Mouse (Mus musculus) right cerebral cortex, adult 18-20 months (tissue): ENCODE measurements around the gene Prodh2.
"Not testable (repeated sequence)": the region's sequence is repeated elsewhere in the genome, so short reads cannot be mapped to it uniquely, and the experiment has no call there.

Experiments used
- DNase-seq: peaks from one replicate; pipeline ENCODE4 v3.0.0; 2022; ENCODE audit warnings: mixed read lengths

Prodh2 gene

DNA sequence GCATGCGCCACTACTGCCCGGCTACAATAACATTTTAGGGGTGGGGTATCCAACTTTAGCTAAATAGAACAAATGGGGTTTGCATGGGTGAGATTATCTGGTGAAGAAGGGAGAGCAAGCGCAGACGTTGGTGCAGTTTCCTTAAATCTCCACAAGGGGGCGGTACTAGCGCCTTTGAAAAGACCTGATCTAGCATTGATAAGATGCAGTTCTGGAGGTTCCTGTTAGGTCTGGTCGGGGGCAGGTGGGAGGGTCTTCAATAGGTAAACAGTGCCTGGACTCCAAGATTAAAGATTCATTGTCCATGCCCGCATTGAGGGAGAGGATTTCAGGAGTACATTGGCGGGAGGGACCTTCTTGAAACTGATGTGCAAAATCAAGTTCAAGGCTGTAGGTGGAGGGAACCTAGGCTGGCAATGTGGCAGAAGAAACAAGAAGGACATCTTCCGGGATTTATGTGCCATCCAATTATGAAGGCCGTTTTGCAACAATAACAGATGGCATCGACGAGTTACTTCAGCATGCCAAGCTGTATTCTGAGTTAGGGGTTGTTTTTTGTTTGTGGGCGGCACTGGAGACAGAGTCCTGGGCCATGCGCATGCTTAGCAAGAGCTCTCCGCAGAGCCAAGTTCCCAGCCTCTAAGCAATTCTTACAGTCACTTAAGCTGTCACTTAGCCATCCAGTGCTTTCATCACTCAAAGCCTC lies 3.0 kb upstream of the Prodh2 start:
- DNase-seq = peak; percentile 30

DNA sequence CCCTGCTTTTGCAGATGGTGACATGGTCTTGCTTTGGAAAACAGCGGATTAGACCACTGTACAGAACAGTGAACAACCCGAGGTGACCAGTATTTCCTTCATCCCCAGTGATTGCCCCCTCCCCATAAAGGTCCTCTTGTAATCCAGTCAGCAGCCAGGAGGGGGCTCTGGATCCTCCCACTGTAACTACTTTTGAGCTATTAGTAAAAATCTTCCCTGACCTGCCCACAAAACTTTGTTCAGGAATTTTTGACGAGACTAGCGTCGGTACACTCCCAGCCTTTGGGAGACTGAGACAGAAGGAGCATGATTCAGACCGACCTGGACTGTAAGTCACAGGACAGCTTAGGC lies 2.5 kb upstream of the Prodh2 start:
- no peak for DNase-seq

DNA sequence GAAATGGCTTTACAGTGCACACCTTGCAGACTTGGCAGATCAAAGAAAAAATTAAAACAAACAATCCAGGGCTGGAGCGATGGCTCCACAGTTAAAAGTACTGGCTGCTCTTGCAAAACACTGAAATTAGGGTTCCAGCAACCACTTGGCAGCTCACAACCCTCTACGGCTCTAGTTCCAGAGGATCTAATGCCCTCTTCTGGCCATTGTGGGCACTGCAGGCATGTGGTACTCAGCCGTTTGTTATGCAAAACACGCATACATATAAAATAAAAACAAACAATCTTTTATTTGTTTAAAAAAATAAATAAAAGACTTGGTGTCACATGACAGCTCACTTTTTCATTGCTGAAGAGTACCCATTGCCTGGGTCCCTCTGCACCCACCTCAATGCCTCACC lies 657 bp upstream of the Prodh2 start:
- peak; percentile 68 for DNase-seq

DNA sequence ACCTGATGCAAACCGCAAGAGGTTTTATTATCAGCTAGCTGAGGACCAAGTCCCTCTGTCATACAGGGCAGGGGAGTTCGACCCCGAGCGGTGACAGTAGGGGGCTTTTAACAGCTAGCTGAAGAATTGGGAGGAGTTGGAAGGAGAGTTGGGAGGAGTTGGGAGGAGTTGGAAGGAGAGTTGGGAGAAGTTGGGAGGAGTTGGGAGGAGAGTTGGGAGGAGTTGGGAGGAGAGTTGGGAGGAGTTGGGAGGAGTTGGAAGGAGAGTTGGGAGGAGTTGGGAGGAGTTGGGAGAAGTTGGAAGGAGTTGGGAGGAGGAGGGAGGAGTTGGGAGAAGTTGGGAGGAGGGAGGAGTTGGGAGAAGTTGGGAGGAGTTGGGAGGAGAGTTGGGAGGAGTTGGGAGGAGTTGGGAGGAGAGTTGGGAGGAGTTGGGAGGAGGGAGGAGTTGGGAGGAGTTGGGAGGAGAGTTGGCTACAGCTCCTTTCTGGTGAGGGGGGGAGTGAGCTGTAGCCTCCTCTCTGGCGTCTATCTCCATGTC lies 2.2 kb downstream of the Prodh2 start:
- not testable (repeated sequence) for DNase-seq

DNA sequence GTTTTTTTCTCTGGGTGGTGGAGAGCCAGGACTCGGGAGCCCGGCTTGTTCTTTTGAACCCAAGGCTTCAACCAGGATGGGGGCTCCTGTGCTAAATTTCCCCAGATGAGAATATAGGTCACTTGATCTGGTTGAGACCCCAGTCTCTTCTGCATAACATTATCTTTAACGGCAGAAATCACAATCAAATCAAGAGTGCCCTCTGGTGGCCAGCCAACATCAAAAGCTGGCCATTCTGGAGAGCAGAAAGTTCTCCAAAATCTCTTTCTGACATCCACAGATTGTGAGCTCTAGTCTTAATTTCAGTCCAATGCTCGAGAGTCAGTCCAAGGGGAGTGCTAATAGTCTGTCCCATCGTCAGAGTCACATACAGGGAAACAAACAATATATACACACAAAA lies 7.7 kb downstream of the Prodh2 start:
- not testable (repeated sequence) for DNase-seq

DNA sequence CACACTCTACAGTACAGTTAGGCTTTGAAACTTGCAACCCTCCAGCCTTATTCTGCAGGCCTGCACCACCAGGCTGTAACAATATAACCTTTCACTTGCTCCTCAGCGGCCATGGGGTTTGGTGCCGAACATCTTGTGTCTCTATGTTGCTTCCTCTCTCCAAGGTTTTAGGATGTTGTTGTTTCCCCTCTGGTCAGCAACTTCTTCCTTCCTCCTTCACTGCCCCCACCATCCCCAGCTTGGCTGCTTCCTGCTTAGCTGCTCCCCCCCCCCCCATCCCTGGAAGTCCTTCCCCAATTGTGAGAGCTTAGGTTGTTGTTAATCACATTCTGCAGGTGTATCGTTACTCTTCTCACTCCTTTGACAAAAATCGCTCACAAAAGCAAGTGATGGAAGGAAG lies 14.6 kb downstream of the Prodh2 start:
- DNase-seq = no peak

DNA sequence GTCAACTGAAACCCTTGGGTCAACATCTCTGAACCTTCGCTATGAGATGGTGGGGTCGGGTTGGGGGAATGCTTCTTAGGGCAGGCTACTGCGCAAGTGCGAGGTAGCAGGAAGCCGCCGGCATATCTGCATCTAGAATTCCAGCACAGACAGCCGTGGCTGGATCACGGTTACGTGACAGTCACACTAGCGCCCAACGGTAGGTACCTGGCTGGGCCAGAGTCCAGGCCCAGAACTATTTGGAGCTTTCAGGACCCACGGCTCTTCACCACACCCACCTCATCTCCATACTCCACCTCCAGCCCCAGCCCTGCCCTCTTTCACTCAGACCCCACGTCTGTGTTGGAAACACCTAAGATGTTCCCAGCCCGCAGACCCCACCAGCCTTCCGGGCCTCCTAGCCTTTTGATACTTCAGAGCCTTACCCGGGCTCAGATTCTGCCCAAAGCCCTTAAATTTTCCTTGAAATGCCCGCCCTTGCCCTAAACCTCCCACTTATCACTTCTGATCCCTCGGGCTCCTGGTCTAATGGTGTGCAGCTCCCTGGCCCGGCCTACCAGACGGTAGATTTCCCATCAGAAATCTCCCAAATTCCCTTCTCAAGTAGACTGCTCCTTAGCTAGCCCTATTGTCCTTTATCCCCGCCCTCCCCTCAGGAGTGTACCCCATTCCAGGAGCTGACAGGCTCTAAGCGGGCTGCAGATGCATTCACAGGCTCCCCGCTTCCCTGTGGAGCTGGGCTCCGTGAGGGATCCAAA lies 21.8 kb downstream of the Prodh2 start:
- DNase-seq = no peak

DNA sequence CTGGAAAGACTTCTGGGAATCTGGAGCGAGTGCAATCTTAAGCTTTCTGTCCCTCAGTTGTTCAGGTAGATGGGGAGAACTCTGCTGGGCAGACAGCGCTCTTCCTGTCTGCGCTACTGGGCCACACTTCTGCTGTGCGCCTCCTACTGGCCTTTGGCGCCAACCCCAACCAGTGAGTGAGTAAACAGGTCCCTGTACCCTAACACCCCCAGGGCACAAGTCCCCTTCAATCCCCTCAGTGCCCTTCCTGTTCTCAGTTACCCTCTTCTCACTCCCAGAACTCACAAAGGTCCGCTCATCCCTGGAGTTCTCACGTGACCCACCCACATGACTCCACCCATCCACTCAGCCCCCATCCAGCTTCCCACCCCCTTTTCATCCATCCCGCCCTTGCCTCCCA lies 24.9 kb downstream of the Prodh2 start:
- no peak for DNase-seq

DNA sequence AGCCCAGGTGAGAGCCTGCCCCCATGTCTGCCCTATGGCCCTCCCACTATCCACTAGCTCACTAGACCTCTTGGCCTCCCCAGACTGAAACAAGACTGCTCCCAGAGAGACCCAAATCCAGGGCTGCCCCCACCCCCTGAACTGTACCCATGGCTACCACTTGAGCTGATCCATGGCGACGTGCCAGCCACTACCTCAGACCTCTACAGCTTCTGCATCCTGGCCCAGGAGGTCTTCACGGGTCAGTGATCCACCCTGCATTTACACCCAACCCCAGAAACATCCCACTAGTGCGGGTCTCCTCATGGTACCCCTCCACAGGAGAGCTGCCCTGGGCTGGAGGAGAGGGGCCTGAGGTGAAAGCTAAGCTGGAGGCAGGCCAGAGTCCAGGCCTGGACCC lies 27.0 kb downstream of the Prodh2 start:
- no peak for DNase-seq

DNA sequence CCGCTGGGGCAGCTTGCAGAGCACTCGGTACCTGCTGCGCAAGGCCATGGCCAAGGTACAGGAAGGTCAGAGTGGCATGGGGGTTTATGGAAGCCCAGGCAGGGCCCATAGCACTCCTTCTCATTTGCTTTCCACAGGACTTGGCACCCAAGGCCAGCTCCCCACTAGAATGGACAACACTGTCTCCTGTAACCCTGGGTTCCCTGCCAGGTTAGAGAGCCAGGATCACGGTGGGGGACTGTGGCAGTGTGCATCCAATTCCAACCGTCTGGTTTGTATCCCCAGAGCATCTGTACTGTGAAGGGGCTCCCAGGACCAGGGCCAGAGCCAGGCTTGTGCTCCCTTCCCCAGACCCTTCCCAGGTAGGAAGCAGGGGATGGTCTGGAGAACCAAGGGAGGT lies 27.4 kb downstream of the Prodh2 start:
- no peak for DNase-seq

DNA sequence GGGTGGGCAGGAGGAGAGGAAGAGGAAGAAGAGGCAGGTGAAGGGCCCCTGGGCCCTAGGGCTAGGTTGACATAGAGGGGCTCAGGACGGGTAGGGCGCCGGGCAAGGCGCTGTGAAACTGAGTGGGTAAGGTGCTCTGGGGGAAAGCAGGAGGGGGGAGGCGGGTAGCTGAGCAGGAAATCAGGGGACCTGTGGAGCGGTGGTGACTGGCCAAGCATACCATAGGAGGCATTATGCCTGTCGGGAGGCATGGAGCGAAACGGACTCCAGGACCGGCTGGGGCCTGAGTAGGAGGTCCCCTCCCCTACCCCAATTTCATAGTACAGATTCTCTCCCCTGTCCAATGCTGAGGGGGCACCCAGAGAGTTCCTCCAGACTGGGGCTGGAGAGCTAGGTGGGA lies 29.4 kb downstream of the Prodh2 start:
- no peak for DNase-seq

DNA sequence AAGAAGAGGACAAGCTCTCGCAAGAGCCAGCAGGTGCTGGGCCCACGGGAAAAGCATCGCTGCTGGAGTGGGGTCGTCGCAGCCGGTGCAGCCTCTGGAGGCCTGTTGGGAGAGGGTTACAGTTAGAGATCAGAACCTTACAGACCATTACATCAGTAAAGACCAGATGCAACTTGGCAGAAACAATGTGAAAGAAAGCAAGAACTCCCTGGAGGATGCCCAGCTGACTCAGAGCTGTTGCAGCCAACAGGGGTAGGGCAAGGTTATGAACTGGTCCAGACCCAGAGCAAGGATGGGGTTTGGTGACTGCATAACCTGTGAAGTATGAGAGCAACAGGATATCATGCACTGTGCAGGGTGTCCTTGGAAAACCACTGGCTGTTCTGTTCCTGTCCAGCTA lies 31.1 kb downstream of the Prodh2 start:
- DNase-seq = no peak

DNA sequence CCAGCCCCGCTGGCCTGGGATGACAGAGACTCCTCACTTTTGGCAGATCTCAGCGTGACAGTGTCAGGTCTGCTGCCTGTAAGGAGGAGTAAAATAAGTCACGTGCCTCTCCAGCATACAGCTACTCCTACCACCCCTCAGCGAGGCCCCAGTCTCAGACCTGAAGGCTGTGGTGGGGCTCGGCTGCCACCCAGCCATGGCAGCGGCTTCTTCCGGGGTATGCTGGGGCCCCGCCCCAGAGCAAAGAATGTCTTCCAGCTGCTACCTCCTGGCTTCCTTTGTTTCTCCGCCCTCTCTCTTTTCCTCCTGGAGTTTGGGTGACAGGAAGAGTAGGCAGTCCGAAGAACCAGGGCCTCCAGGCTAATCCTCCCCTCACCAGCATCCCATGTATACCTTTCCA lies 32.5 kb downstream of the Prodh2 start:
- no peak for DNase-seq

DNA sequence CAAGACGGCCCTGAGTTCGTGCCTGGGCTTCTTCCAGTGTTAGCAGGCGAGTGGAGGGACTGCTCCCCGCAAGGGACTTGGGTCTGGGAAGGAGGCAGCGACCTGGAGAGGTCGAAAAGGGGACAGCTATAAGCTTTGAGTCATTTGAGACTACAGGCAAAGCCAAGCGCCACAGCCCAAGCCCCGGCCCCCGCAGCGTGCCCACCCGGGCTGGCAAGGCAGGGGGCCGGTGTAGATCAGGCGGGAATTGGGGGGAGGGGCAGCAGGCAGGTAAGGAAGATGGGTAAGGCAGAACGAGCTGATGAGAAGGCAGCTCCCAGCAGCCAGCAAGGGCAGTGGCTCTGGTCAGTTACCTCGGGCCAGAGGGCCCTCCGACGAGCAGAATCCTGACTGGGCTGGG lies 33.0 kb downstream of the Prodh2 start:
- DNase-seq = no peak

DNA sequence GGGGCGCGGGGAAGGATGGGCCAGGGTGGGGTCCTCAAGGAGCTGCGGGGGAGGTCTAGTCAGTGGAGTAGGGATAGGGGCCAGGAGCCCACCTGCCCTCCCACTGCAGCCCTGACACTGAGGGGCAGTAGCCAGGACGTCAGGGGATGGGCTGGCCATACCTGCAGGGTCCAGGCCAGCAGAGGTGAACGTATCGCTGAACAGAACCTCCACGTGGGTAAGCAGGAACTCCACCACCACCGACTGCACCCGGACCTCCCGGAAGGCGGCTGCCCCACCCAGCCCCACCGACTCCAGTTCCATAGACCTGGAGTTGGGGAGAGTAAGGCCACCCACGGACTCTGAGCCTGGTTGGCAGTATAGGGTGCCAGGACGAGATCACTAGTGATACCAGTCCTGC lies 33.6 kb downstream of the Prodh2 start:
- DNase-seq = no peak

DNA sequence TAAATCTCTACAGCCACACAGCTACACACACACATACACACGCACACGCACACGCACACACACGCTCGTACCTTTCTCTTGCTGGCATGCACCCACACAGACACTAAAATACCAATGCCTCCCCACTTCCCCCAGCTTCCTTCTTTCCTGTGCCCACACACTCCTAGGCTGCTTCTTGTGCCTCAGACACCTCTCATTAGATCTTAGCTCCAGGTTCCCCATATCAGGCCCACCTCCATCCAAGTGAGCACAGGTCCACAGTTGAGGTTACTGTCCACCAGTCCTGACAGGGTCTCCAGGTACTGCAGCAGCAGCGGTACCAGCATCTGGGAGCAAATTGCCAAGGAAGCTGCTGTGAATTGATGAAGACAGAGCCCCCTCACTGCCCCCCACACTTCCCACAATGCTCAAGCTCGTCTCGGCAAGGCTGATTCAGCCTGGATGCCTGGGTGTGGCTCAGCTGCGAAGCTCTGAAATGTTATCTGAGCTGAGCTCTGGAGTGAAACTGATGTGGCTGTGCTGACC lies 37.9 kb downstream of the Prodh2 start:
- peak; percentile 83 for DNase-seq

DNA sequence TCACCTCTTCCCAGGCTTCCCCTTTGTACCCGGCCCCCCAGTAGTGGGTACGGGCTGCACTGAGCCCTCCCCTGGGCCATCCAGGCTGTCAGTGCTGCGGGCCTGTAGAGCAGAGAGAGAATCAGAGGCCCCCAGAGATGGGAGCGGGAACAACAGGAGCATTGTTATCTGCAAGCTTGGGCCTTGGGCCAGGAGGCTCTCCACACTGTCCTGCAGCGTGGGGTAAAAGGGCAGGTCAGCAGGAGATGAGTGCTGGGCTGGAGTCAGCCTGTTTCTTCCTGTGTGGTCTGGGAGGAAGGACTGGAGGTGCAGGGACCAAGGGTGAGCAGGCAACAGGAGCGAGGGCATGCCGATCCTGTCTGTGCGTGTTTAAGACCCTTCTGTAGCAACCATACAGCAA lies 39.5 kb downstream of the Prodh2 start:
- DNase-seq = no peak

DNA sequence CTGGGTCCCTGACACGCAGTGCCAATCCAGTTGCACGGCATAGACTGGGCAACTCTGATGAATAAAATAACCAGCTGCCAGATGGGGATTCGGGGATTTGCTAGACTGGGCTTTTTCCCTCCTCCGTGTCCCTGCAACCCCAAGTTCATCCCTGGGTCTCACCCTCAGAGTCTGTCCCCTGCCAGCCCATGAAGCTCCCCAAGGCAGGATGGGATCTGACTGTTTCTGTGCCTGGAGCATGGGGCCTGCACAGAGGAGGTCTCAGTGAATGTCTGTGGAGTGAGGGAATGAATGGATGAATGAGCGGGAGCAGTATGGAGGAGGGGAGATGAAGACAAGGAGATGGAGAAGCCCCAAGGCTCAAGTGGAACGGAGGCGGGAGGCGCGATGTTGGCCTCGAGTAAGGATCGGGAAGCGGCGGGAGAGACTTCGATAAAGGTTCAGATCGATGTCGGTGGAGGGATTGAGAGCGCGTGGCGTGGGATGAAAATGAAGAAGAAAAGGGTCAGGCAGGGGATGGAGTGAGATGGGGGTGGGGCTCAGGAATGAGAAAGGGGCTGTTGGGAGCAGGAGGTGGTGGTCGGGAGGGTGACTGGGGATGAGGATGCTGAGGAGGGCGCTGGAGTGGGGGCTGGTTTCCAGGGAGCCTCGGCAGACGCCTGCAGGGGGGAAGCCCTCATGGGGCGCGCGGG lies 40.7 kb downstream of the Prodh2 start:
- DNase-seq = no peak

DNA sequence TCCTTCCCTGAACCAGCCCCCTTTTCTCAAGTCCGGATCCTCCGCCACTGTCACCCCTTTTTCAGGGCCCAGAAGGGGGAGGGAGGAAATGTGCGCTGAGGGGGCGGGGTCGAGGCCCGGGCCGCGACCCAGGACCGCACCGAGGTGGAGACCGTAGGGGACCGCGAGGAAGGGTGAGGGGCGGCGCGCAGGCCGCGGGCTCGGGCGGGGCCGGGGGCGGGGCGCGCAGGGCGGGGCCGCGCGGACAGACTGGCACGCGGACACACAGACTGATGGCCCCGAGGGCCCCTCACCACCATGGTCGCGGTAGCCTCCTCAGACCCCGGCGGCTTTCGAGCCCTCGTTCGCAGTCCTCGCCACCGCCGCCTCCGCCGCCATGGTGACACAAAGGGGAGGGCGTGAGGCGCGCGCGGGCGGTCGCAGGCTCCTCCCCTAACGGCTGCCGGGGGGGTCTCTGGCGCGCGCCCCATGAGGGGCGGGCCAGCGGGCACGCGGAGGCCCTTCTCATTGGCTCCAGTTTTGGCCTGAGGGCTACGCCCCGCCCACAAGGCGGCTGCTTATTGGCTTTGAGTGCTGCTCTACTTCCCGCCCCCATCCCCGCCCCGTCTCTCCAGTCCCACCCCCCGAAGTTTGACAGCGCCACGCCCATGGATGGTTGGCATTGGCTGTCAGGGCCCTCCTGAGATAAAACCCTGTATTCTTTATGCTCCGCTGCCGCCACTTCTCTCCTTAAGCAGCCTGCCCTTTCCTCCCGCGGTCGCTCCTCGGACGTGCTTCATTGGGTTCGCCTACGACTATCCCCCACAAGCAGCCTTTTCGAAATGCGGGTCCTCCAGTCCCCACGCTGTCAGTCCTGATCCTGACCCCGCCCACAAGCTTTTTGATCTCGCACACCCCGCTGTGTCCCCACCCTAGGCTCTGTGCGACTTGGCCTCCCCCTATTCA lies 41.5 kb downstream of the Prodh2 start, which contains the start of gene Arhgap33:
Arhgap33 (minus strand) TSS at position 428 of the 945 bp plus-strand sequence.
- peak; percentile 98 for DNase-seq

DNA sequence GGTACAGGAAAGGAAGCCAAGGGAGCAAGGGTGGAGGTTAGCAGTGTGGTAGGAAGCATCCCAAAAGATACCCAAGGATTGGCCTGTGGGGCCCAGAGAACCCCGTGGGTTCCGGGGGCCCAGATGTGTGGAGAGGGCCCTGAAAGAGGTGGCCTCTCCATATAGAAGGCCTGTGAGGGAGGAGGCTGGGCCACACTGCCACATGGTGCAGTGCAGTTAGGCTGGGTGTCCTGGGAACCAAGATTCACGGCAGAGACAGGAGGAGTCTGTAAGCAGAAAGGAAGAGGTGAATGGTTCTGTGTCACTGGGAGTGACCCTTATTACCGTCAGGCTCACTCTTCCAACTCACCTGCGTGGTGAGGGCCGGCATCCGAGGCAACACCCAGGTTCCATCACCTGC lies 47.1 kb downstream of the Prodh2 start:
- no peak for DNase-seq

DNA sequence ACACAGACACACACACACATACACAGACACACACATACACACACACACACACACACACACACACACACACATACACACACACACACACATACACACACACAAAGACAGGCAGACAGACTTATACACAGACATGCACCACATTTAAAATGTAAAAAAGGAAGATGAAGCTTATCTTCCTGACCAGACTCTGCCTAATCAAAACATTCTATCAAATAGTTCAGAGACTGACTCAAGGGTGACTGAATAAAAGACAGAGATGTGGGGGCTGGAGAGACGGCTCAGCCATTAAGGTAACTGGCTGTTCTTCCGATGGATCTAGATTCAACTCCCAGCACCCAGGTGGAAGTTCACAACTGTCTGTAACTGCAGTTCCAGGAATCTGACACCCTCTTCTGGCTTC lies 50.9 kb downstream of the Prodh2 start:
- DNase-seq = no peak

DNA sequence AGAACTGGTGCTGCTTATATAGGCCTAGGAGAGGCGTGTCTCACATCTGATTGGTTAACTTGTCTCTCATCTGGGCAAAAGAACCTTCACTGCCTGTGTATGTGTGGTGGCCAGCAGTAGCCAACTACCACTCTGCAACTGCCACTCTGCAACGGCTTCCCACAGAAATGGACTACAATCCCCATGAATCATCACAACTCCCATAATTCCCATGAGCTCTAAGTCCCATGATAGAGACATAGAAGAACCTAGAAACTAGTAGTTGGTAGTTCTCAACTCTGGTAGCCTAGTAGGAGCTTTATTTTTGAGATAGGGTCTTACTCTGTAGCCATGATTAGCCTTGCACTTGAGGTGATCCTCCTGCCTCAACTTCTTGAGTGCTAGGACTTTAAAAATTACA lies 56.5 kb downstream of the Prodh2 start:
- DNase-seq = no peak
